Mouse (Mus musculus): ENCODE measurements at regions not wholly inside any gene's neighbourhood (a gene's known extent, or its start where the extent isn't known, plus 50 kb on each side); places are given as distances from the start of the nearest gene placed in this dataset.

- no peak for ATAC-seq (ENCODE audit: low read depth)
- Histone ChIP-seq H3K36me3 (no peaks in the 10 kb centered on the region), H3K4me2 (no peak overlapping the region), H3K4me3 (no peak overlapping the region), H3K9ac (no peak overlapping the region), H3K4me1 (replicated peaks) (peaks cover 29% of the 10 kb centered on the region), H3K27me3 (no peaks in the 10 kb centered on the region), H3K9me3 (no peaks in the 10 kb centered on the region), H3K27ac (replicated peaks) (no peak overlapping the region)
- WGBS, result 56% methylated on average over 3 of the region's 3 CpGs
These were observed 147.3 kb downstream of the Dyrk2 start for GRCm38 (mm10) chr10:118722671-118723070.

- Histone ChIP-seq H3K36me3 (no peaks in the 10 kb centered on the region), H3K27me3 (no peaks in the 10 kb centered on the region), H3K4me2 (no peak overlapping the region), H3K9ac (no peak overlapping the region), H3K9me3 (no peaks in the 10 kb centered on the region), H3K4me1 (replicated peaks) (no peaks in the 10 kb centered on the region), H3K4me3 (no peak overlapping the region), H3K27ac (replicated peaks) (no peak overlapping the region)
- ATAC-seq (ENCODE audit: low read depth), result no peak
- 94% methylated on average over 4 of the region's 4 CpGs for WGBS
These were observed 133.9 kb downstream of the Dyrk2 start for GRCm38 (mm10) chr10:118736093-118736492.

DNA sequence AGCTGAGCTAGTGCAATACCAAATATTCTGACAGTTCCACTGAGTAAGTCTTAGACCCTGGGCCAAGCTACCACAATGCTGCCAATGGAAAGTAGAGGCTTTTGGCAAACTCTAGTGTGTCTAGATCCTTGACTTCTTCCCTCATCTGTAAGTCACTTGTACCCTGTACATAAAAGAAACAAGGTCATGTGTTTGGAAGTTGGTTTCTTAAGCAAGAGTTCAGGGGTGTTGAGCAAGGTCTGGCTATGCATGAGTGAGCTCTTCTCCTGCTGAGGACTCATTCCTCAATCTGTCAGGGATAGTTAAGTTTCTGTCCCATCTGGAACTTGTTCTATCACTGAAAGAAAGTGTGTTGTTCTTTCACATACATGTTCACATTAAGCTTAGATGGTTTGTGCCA lies 132.9 kb downstream of the Dyrk2 start:
- Histone ChIP-seq H3K9ac (no peak overlapping the region), H3K27ac (replicated peaks) (no peak overlapping the region), H3K4me1 (replicated peaks) (no peaks in the 10 kb centered on the region), H3K27me3 (no peaks in the 10 kb centered on the region), H3K9me3 (no peaks in the 10 kb centered on the region), H3K4me2 (no peak overlapping the region), H3K4me3 (no peak overlapping the region), H3K36me3 (no peaks in the 10 kb centered on the region)
- no peak for ATAC-seq (ENCODE audit: low read depth)

- Histone ChIP-seq H3K4me3 (no peak overlapping the region), H3K36me3 (no peaks in the 10 kb centered on the region), H3K27me3 (no peaks in the 10 kb centered on the region), H3K4me2 (no peak overlapping the region), H3K9me3 (no peaks in the 10 kb centered on the region), H3K4me1 (replicated peaks) (no peaks in the 10 kb centered on the region), H3K9ac (no peak overlapping the region), H3K27ac (replicated peaks) (no peak overlapping the region)
- ATAC-seq (ENCODE audit: low read depth), result no peak
- 88% methylated on average over 10 of the region's 10 CpGs for WGBS
These were observed 130.0 kb downstream of the Dyrk2 start for GRCm38 (mm10) chr10:118739849-118740481.

DNA sequence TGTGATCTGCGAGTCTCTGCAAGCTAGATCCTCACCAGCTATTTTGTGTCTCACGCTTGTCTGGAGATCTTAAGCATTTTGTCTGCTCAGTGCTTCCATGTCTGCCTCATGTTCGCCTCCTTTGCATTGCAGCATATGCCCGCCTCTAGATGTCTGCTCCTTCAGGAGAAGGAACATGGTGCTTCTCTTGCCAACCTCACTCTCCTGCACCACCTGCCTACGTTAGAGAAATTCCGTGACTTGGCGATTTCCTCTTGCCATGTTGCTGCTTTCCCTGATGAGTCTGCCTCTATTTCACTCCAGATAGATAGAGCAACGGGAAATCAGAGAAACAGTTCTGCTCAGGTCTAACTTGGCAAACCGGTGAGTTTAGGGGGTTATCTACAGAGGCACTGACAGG lies 126.2 kb downstream of the Dyrk2 start:
- Histone ChIP-seq H3K4me2 (no peak overlapping the region), H3K9ac (no peak overlapping the region), H3K27ac (replicated peaks) (no peak overlapping the region), H3K4me3 (no peak overlapping the region), H3K27me3 (no peaks in the 10 kb centered on the region), H3K4me1 (replicated peaks) (peaks cover 10% of the 10 kb centered on the region; the same call in 1 of the 2 replicates), H3K36me3 (no peaks in the 10 kb centered on the region), H3K9me3 (no peaks in the 10 kb centered on the region)
- ATAC-seq (ENCODE audit: low read depth), result no peak
- WGBS, result 93% methylated on average over 9 of the region's 9 CpGs

- no peak overlapping the region for H3K4me2 ChIP-seq
- peaks cover 10% of the 10 kb centered on the region; the same call in 1 of the 2 replicates for H3K4me1 ChIP-seq (replicated peaks)
- no peaks in the 10 kb centered on the region for H3K9me3 ChIP-seq
- 53% methylated on average over 4 of the region's 4 CpGs for WGBS
- H3K36me3 ChIP-seq, result no peaks in the 10 kb centered on the region
- no peak overlapping the region for H3K4me3 ChIP-seq
- H3K9ac ChIP-seq, result no peak overlapping the region
- peak overlapping the region; percentile 49 for H3K27ac ChIP-seq (replicated peaks)
- no peak; the same call in 1 of the 2 replicates for ATAC-seq (ENCODE audit: low read depth)
- no peaks in the 10 kb centered on the region for H3K27me3 ChIP-seq
These were observed 123.2 kb downstream of the Dyrk2 start for GRCm38 (mm10) chr10:118746719-118747395.

DNA sequence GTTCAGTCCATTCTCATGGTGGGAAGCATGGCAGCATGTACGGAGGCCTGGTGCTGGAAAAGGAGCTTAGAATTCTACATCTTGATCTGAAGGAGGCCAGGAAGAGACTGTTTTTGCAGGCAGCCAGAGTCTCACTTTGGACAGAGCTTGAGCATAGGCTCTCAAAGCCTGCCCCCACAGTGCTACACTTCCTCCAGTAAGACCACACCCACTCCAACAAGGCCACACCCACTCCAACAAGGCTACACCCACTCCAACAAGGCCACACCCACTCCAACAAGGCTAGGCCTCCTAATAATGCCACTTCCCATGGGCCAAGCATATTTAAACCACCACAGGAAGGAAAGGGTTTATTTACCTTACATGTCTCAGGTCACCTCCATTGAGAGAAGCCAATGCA lies 121.0 kb downstream of the Dyrk2 start:
- Histone ChIP-seq H3K27ac (replicated peaks) (no peak overlapping the region), H3K4me1 (replicated peaks) (peaks cover 10% of the 10 kb centered on the region; the same call in 1 of the 2 replicates), H3K36me3 (no peaks in the 10 kb centered on the region), H3K4me3 (no peak overlapping the region), H3K9ac (no peak overlapping the region), H3K4me2 (no peak overlapping the region), H3K27me3 (no peaks in the 10 kb centered on the region), H3K9me3 (no peaks in the 10 kb centered on the region)
- 90% methylated on average over 1 of the region's 1 CpGs for WGBS
- no peak for ATAC-seq (ENCODE audit: low read depth)

GRCm38 (mm10) chr10:118749756-118750155 lies 120.3 kb downstream of the Dyrk2 start:
- WGBS, result 73% methylated on average over 6 of the region's 6 CpGs
- Histone ChIP-seq H3K27ac (replicated peaks) (no peak overlapping the region), H3K4me1 (replicated peaks) (peaks cover 10% of the 10 kb centered on the region; the same call in 1 of the 2 replicates), H3K4me2 (no peak overlapping the region), H3K27me3 (no peaks in the 10 kb centered on the region), H3K4me3 (no peak overlapping the region), H3K9ac (no peak overlapping the region), H3K36me3 (no peaks in the 10 kb centered on the region), H3K9me3 (no peaks in the 10 kb centered on the region)
- ATAC-seq (ENCODE audit: low read depth), result no peak

- H3K4me3 ChIP-seq, result no peak overlapping the region
- WGBS, result 87% methylated on average over 2 of the region's 2 CpGs
- ATAC-seq (ENCODE audit: low read depth), result no peak
- no peaks in the 10 kb centered on the region for H3K27me3 ChIP-seq
- no peak overlapping the region for H3K9ac ChIP-seq
- no peaks in the 10 kb centered on the region for H3K36me3 ChIP-seq
- peaks cover 10% of the 10 kb centered on the region; the same call in 1 of the 2 replicates for H3K4me1 ChIP-seq (replicated peaks)
- H3K9me3 ChIP-seq, result no peaks in the 10 kb centered on the region
- H3K4me2 ChIP-seq, result no peak overlapping the region
- H3K27ac ChIP-seq (replicated peaks), result no peak overlapping the region
These were observed 118.9 kb downstream of the Dyrk2 start for GRCm38 (mm10) chr10:118751110-118751509.

DNA sequence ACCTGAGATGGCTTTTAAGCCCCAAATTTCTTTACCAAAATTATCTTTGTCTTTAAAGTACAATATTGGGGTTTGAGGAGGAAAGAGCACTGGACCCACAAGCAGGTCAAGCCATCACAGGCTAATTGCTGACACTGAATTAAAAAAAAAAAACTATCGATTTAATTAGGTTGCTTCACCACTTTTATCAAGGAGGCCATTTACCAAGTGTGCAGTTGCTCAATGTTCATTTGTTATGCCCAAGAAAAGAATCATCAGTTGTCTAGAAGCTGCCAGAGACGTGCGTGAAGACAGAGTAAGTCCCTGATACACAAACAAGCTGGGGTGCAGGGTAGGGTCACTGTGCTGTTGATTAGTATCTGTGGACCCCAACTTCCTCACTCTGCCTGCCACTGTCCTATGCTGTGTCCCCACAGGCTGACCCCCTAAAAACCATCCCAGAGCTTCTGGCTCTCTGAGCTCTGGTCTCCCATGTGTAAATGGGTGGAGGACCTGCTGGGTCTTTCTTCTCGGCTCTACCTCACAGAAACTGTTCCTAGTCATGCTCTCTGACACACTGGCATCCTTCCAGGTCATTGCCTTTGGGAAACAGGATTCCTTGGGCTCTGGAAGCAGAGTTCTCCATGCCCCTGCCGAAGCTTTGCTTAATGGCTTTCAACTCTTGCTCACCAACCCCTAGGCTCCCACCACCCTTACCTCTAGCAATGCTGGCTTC lies 116.8 kb downstream of the Dyrk2 start:
- H3K27ac ChIP-seq (replicated peaks), result no peak overlapping the region
- no peak for ATAC-seq (ENCODE audit: low read depth)
- H3K9ac ChIP-seq, result no peak overlapping the region
- no peak overlapping the region for H3K4me2 ChIP-seq
- no peaks in the 10 kb centered on the region for H3K9me3 ChIP-seq
- WGBS, result 82% methylated on average over 5 of the region's 5 CpGs
- no peak overlapping the region for H3K4me3 ChIP-seq
- no peaks in the 10 kb centered on the region for H3K36me3 ChIP-seq
- no peaks in the 10 kb centered on the region for H3K27me3 ChIP-seq
- no peaks in the 10 kb centered on the region for H3K4me1 ChIP-seq (replicated peaks)

GRCm38 (mm10) chr10:118754791-118755190 lies 115.2 kb downstream of the Dyrk2 start:
- H3K36me3 ChIP-seq, result no peaks in the 10 kb centered on the region
- no peak overlapping the region for H3K27ac ChIP-seq (replicated peaks)
- H3K4me3 ChIP-seq, result no peak overlapping the region
- 91% methylated on average over 13 of the region's 13 CpGs for WGBS
- no peaks in the 10 kb centered on the region for H3K4me1 ChIP-seq (replicated peaks)
- ATAC-seq (ENCODE audit: low read depth), result no peak
- no peaks in the 10 kb centered on the region for H3K27me3 ChIP-seq
- no peak overlapping the region for H3K9ac ChIP-seq
- no peak overlapping the region for H3K4me2 ChIP-seq
- no peaks in the 10 kb centered on the region for H3K9me3 ChIP-seq

- Histone ChIP-seq H3K4me2 (no peak overlapping the region), H3K27ac (replicated peaks) (no peak overlapping the region), H3K36me3 (no peaks in the 10 kb centered on the region), H3K9ac (no peak overlapping the region), H3K4me1 (replicated peaks) (no peaks in the 10 kb centered on the region), H3K9me3 (no peaks in the 10 kb centered on the region), H3K4me3 (no peak overlapping the region), H3K27me3 (no peaks in the 10 kb centered on the region)
- ATAC-seq (ENCODE audit: low read depth), result no peak
- WGBS, result 83% methylated on average over 18 of the region's 18 CpGs
These were observed 111.1 kb downstream of the Dyrk2 start for GRCm38 (mm10) chr10:118758825-118759471.

Data from neural tube, embryonic 13.5 days (tissue).